Mouse (Mus musculus) hindbrain, embryonic 13.5 days (tissue): ENCODE results near the gene Elmsan1. TPM values are rescaled to one million over a fixed set of nuclear protein-coding genes. Genes with fewer than 3 reads are reported as not detected.

Experiments used
- ATAC-seq: fragments of 200-750 bp; cut with Nextera tagmentation; 2 replicates; pipeline ENCODE4 v1.8.0; 2017; ENCODE audit warnings: moderate TSS enrichment; ENCODE audit not compliant: low FRiP score
- H3K27ac ChIP-seq: fragments of 300-500 bp; sonication (generic); 2 replicates; pipeline ENCODE4 v1.5.1; 2015; ENCODE audit warnings: inconsistent platforms, mild to moderate bottlenecking, moderate library complexity
- H3K27me3 ChIP-seq: fragments of 300-500 bp; sonication (generic); 2 replicates; pipeline ENCODE4 v1.6.1; 2015; ENCODE audit warnings: mild to moderate bottlenecking, inconsistent platforms
- H3K36me3 ChIP-seq: fragments of 300-500 bp; sonication (generic); 2 replicates; pipeline ENCODE4 v1.6.1; 2015; ENCODE audit warnings: mild to moderate bottlenecking, inconsistent platforms
- H3K4me1 ChIP-seq: fragments of 300-500 bp; sonication (generic); replicated peaks from 2 replicates; pipeline ENCODE4 v1.6.1; 2015; ENCODE audit warnings: inconsistent platforms
- H3K4me2 ChIP-seq: fragments of 300-500 bp; sonication (generic); 2 replicates; pipeline ENCODE4 v1.6.1; 2015; ENCODE audit warnings: inconsistent platforms, mild to moderate bottlenecking, moderate library complexity
- H3K4me3 ChIP-seq: fragments of 300-500 bp; sonication (generic); 2 replicates; pipeline ENCODE4 v1.5.1; 2015; ENCODE audit warnings: mild to moderate bottlenecking, inconsistent platforms
- H3K9ac ChIP-seq: fragments of 300-500 bp; sonication (generic); 2 replicates; pipeline ENCODE4 v1.6.1; 2015; ENCODE audit warnings: mild to moderate bottlenecking, inconsistent platforms
- H3K9me3 ChIP-seq: fragments of 300-500 bp; sonication (generic); 2 replicates; pipeline ENCODE4 v1.6.1; 2016; ENCODE audit warnings: inconsistent platforms
- WGBS: fragments of 180-500 bp; shearing (Covaris S2); methylation state at CpG from one replicate; pipeline ENCODE4 v1.1.7; 2015; 5-methylcytosine and 5-hydroxymethylcytosine counted together
- polyA plus RNA-seq: library from polyadenylated mRNA; unstranded; fragments of >200 nt; fragmentation: Nextera tagmentation; extraction: Ambion mirVana; gene quantifications from 2 replicates; pipeline ENCODE4 v1.2.1, GENCODE M21; 2015

Elmsan1 gene
- polyA plus RNA-seq, 1 experiment from 2014 or later = 5.1 TPM

DNA sequence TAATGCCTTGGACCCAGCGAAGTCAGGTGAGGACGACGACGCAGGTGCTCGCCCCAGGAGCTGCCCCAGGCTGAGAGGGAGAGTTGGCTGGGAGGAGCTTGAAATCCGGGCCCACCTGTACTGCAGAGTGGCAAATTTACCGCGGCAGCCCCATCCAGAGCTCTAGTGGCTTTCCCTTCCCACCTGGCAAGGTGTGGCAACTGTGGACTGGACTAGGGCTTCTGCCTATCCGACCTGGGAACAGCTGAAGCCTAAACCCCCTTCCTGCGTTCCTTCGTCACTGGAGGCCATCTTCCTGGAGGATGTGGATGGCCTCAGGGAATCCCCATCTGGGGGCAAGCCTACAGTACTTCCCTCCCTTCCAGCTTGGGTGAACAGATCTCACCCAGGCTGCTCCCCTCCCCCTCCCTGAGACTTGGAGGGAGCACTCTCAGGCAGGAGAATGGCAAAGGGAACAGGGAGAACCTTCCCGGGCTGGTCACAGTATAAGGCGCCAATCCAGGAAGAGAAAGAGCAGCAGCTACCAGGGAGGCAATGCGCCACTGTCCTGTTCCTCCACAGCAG is 29.7 kb downstream of the Elmsan1 start:
- Histone ChIP-seq H3K4me1 (peaks cover 69% of the 10 kb centered on the region), H3K9ac (peak overlapping the region; percentile 36; the same call in 1 of the 2 replicates), H3K4me3 (no peak overlapping the region), H3K9me3 (no peaks in the 10 kb centered on the region), H3K27ac (no peak overlapping the region), H3K4me2 (no peak overlapping the region), H3K27me3 (no peaks in the 10 kb centered on the region), H3K36me3 (no peaks in the 10 kb centered on the region)
- ATAC-seq = no peak
- WGBS = 71% methylated on average over 14 of the region's 14 CpGs

- no peak overlapping the region for H3K4me2 ChIP-seq
- no peaks in the 10 kb centered on the region for H3K36me3 ChIP-seq
- H3K4me1 ChIP-seq = peaks cover 69% of the 10 kb centered on the region
- 81% methylated on average over 15 of the region's 15 CpGs for WGBS
- peak overlapping the region; percentile 19; the same call in 1 of the 2 replicates for H3K9ac ChIP-seq
- no peak overlapping the region for H3K4me3 ChIP-seq
- ATAC-seq = no peak
- H3K9me3 ChIP-seq = no peaks in the 10 kb centered on the region
- H3K27ac ChIP-seq = peak overlapping the region; percentile 58
- H3K27me3 ChIP-seq = no peaks in the 10 kb centered on the region
These were observed 30.7 kb downstream of the Elmsan1 start for GRCm38 (mm10) chr12:84187752-84188601.

- ATAC-seq = no peak
- Histone ChIP-seq H3K27ac (peak overlapping the region; percentile 58), H3K9me3 (no peaks in the 10 kb centered on the region), H3K9ac (0 out of 2 replicates have a peak overlapping the region, but pooled peaks have one; percentile 19), H3K4me3 (no peak overlapping the region), H3K4me2 (no peak overlapping the region), H3K36me3 (no peaks in the 10 kb centered on the region), H3K4me1 (peaks cover 63% of the 10 kb centered on the region), H3K27me3 (no peaks in the 10 kb centered on the region)
- WGBS = 64% methylated on average over 5 of the region's 5 CpGs
These were observed 31.7 kb downstream of the Elmsan1 start for GRCm38 (mm10) chr12:84186950-84187349.

DNA sequence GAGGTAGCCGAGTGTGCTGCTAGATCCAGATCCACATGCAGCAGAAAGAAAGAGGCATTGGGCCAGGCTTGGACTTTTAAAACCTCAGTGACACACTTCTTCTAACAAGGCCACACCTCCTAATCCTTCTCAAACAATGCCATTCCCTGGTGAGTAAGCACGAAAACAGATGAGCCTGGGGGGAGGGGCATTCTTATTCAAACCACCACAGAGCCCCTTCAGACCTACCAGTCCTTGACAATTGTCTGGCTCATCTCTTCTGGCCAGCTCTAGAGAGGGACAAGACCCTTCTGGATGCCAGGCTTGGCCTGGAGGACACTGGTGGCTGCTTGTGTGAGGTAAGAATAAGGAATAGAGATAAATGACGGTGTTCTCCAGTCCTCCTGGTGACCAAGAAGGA is 32.1 kb downstream of the Elmsan1 start:
- Histone ChIP-seq H3K9ac (no peak overlapping the region), H3K4me3 (no peak overlapping the region), H3K4me1 (peaks cover 63% of the 10 kb centered on the region), H3K27ac (peak overlapping the region; percentile 58), H3K36me3 (no peaks in the 10 kb centered on the region), H3K9me3 (no peaks in the 10 kb centered on the region), H3K27me3 (no peaks in the 10 kb centered on the region), H3K4me2 (no peak overlapping the region)
- 67% methylated on average over 3 of the region's 3 CpGs for WGBS
- ATAC-seq = no peak

DNA sequence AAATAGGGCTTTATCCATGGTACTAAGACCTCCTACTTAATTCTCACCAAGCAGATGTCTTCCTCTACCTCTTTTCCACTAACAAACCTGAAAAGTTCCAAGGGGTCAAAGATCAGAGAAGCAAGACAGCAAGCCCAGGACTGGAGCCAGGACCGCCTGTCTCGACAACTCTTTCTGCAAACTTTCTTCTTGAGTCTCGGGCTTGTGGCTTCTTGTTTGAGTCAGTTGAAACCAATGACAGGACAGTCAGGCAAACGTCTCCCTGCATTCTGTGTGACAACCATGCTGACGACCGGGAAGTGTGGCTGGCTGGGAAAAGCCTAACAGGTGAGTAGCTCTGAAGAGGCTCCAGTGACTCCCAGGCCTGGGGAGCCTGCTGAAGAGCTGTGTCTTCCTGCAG is 33.1 kb downstream of the Elmsan1 start:
- no peak overlapping the region for H3K4me3 ChIP-seq
- WGBS = 77% methylated on average over 6 of the region's 6 CpGs
- H3K9me3 ChIP-seq = no peaks in the 10 kb centered on the region
- H3K36me3 ChIP-seq = no peaks in the 10 kb centered on the region
- no peak for ATAC-seq
- peaks cover 63% of the 10 kb centered on the region for H3K4me1 ChIP-seq
- no peak overlapping the region for H3K4me2 ChIP-seq
- no peak overlapping the region for H3K9ac ChIP-seq
- H3K27ac ChIP-seq = no peak overlapping the region
- H3K27me3 ChIP-seq = no peaks in the 10 kb centered on the region

DNA sequence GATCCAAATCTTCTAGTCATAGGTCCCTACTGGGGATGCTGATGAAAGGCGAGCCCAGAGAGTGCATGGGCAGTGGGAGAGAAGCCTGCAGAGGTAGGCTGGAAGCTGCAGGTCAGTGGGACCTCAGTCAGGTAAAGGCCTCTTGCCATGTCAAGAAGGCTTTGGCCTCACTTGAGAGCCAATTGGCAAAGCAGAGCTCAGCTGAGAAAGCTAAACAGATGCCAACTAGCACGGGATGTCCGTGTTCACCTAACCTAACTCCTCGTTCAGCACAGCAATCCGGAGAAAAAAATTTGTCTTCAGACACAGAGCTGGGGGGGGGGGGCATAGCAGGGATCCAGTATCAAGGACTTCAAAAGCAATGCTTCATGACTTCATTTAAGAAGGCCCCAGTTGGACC is 33.7 kb downstream of the Elmsan1 start:
- H3K36me3 ChIP-seq = no peaks in the 10 kb centered on the region
- no peak overlapping the region for H3K4me3 ChIP-seq
- 87% methylated on average over 5 of the region's 5 CpGs for WGBS
- H3K27me3 ChIP-seq = no peaks in the 10 kb centered on the region
- H3K4me2 ChIP-seq = no peak overlapping the region
- peaks cover 63% of the 10 kb centered on the region for H3K4me1 ChIP-seq
- no peak overlapping the region for H3K9ac ChIP-seq
- H3K9me3 ChIP-seq = no peaks in the 10 kb centered on the region
- no peak for ATAC-seq
- no peak overlapping the region for H3K27ac ChIP-seq

- Histone ChIP-seq H3K36me3 (no peaks in the 10 kb centered on the region), H3K27me3 (no peaks in the 10 kb centered on the region), H3K4me3 (no peak overlapping the region), H3K4me2 (peak overlapping the region; percentile 13; the same call in 1 of the 2 replicates), H3K4me1 (peaks cover 61% of the 10 kb centered on the region), H3K27ac (peak overlapping the region; percentile 80), H3K9me3 (no peaks in the 10 kb centered on the region), H3K9ac (no peak overlapping the region)
- 49% methylated on average over 6 of the region's 6 CpGs for WGBS
- ATAC-seq = no peak
These were observed 36.7 kb downstream of the Elmsan1 start for GRCm38 (mm10) chr12:84181999-84182398.

GRCm38 (mm10) chr12:84180701-84181435 is 37.8 kb downstream of the Elmsan1 start:
- H3K4me2 ChIP-seq = no peak overlapping the region
- peak overlapping the region; percentile 80 for H3K27ac ChIP-seq

GRCm38 (mm10) chr12:84180090-84180489 is 38.6 kb downstream of the Elmsan1 start:
- Histone ChIP-seq H3K4me2 (no peak overlapping the region), H3K9me3 (no peaks in the 10 kb centered on the region), H3K27me3 (no peaks in the 10 kb centered on the region), H3K27ac (0 out of 2 replicates have a peak overlapping the region, but pooled peaks have one; percentile 41), H3K36me3 (no peaks in the 10 kb centered on the region), H3K9ac (no peak overlapping the region), H3K4me3 (no peak overlapping the region), H3K4me1 (peaks cover 72% of the 10 kb centered on the region)
- 67% methylated on average over 3 of the region's 3 CpGs for WGBS
- ATAC-seq = no peak

More at GRCm38 (mm10) chr12:84180701-84181435, 37.8 kb downstream of the Elmsan1 start:
- 53% methylated on average over 8 of the region's 8 CpGs for WGBS
- Histone ChIP-seq H3K36me3 (no peaks in the 10 kb centered on the region), H3K4me1 (peaks cover 68% of the 10 kb centered on the region), H3K4me3 (no peak overlapping the region), H3K9me3 (no peaks in the 10 kb centered on the region), H3K9ac (no peak overlapping the region; the same call in 1 of the 2 replicates), H3K27me3 (no peaks in the 10 kb centered on the region)
- peak; percentile 79 for ATAC-seq

- WGBS = 70% methylated on average over 10 of the region's 10 CpGs
- no peak for ATAC-seq
- Histone ChIP-seq H3K9me3 (no peaks in the 10 kb centered on the region), H3K4me1 (peaks cover 80% of the 10 kb centered on the region), H3K4me3 (no peak overlapping the region), H3K36me3 (peaks cover 2% of the 10 kb centered on the region), H3K9ac (no peak overlapping the region), H3K27me3 (no peaks in the 10 kb centered on the region), H3K4me2 (no peak overlapping the region), H3K27ac (no peak overlapping the region)
These were observed 39.8 kb downstream of the Elmsan1 start for GRCm38 (mm10) chr12:84178652-84179445.

DNA sequence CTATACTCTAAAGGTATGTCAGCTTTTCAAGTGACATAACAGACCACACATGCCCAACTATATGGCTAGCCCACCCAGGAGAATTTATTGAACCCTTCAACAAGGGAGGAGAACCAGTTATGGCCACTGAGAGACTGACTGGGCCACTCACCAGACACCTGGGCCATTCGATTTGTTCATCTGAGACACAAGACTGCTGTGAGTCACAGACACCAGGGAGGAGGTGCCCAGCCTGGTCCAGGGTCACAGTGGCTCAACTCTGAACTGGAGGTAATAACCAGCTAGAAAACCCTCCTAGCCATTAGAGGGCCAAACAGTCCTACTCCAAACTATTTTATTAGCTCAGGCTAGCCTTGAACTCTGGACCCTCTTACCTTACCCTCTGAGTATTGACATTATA is 40.6 kb downstream of the Elmsan1 start:
- Histone ChIP-seq H3K9me3 (no peaks in the 10 kb centered on the region), H3K36me3 (peaks cover 10% of the 10 kb centered on the region), H3K4me1 (peaks cover 84% of the 10 kb centered on the region), H3K27ac (no peak overlapping the region), H3K9ac (no peak overlapping the region), H3K4me2 (no peak overlapping the region), H3K4me3 (no peak overlapping the region), H3K27me3 (no peaks in the 10 kb centered on the region)
- no peak for ATAC-seq
- WGBS = 45% methylated on average over 1 of the region's 1 CpGs
